Mouse (Mus musculus) layer of hippocampus, postnatal 25 days (tissue): Measurements from ENCODE around the gene Csf2ra. TPM values are rescaled to one million over a fixed set of nuclear protein-coding genes. Genes with fewer than 3 reads are reported as not detected.
"Not testable (repeated sequence)": the region's sequence is repeated elsewhere in the genome, so short reads cannot be mapped to it uniquely, and the experiment has no call there.

ENCODE experiments used
- DNase-seq, 2 experiments: peaks; one replicate each; pipeline ENCODE4 v3.0.0; 2022; ENCODE audit warnings: mixed read lengths in 2 of 2, low spot score in 1 of 2; ENCODE audit errors: extremely low spot score in 1 of 2
- total RNA-seq, 2 experiments: library from RNA; stranded (reverse); gene quantifications; 2 replicates each; pipeline ENCODE4 v1.2.3; 2021

The Csf2ra gene
- 10 to 100 TPM; 26.0 to 34.3 TPM for total RNA-seq

- DNase-seq = peak in 1 of 2 experiments; percentile 6
Measured at GRCm38 (mm10) chr19:61227941-61228701, at the start of gene Csf2ra. Gene Csf2ra, minus strand, starts transcription at chr19:61228429.

- no peak for DNase-seq
Measured at GRCm38 (mm10) chr19:61275446-61275845, 47.2 kb upstream of the Csf2ra start.

- DNase-seq = not testable (repeated sequence)
Measured at GRCm38 (mm10) chr19:61269141-61269540, 40.9 kb upstream of the Csf2ra start.

GRCm38 (mm10) chr19:61267141-61267540, 38.9 kb upstream of the Csf2ra start:
- DNase-seq = no peak

GRCm38 (mm10) chr19:61266651-61267050, 38.4 kb upstream of the Csf2ra start:
- DNase-seq = peak in 1 of 2 experiments; percentile 16

- DNase-seq = peak; percentile 17 to 19
Measured at GRCm38 (mm10) chr19:61266246-61266615, 38.0 kb upstream of the Csf2ra start.

GRCm38 (mm10) chr19:61265349-61266245, 37.4 kb upstream of the Csf2ra start:
- DNase-seq = peak in 1 of 2 experiments; percentile 56

GRCm38 (mm10) chr19:61264933-61265332, 36.7 kb upstream of the Csf2ra start:
- no peak for DNase-seq

GRCm38 (mm10) chr19:61264227-61264626, 36.0 kb upstream of the Csf2ra start:
- no peak for DNase-seq

GRCm38 (mm10) chr19:61261241-61261640, 33.0 kb upstream of the Csf2ra start:
- DNase-seq = no peak

- no peak for DNase-seq
Measured at GRCm38 (mm10) chr19:61257733-61258132, 29.5 kb upstream of the Csf2ra start.

GRCm38 (mm10) chr19:61256166-61256887, 28.1 kb upstream of the Csf2ra start:
- no peak for DNase-seq

GRCm38 (mm10) chr19:61247334-61247733, 19.1 kb upstream of the Csf2ra start:
- not testable (repeated sequence) for DNase-seq

- no peak for DNase-seq
Measured at GRCm38 (mm10) chr19:61244721-61245436, 16.6 kb upstream of the Csf2ra start.

GRCm38 (mm10) chr19:61237967-61238366, 9.7 kb upstream of the Csf2ra start:
- DNase-seq = no peak

- no peak for DNase-seq
Measured at GRCm38 (mm10) chr19:61234532-61234931, 6.3 kb upstream of the Csf2ra start.

- DNase-seq = peak; percentile 71 to 78
Measured at GRCm38 (mm10) chr19:61226928-61227854, 1.0 kb downstream of the Csf2ra start.

GRCm38 (mm10) chr19:61226401-61226927, 1.8 kb downstream of the Csf2ra start:
- peak; percentile 62 to 80 for DNase-seq
